Mouse (Mus musculus) myocyte (in vitro differentiated cells): Measurements from ENCODE around the gene Armc6. TPM values are rescaled to one million over a fixed set of nuclear protein-coding genes. Genes with fewer than 3 reads are reported as not detected.

Experiments used
- H3K27me3 ChIP-seq: one replicate; pipeline ENCODE4 v1.6.1; 2011; ENCODE audit not compliant: control insufficient read depth, insufficient read depth, insufficient read length
- H3K36me3 ChIP-seq: one replicate; pipeline ENCODE4 v1.6.1; 2011; ENCODE audit not compliant: control insufficient read depth, insufficient read depth
- H3K4me2 ChIP-seq: one replicate; pipeline ENCODE4 v1.6.1; 2011; ENCODE audit warnings: low read depth, control low read depth
- H3K4me3 ChIP-seq: one replicate; pipeline ENCODE4 v1.5.1; 2011; ENCODE audit warnings: mild to moderate bottlenecking, control low read depth, moderate library complexity
- H3K79me2 ChIP-seq: one replicate; pipeline ENCODE4 v1.6.1; 2011; ENCODE audit not compliant: control insufficient read depth, insufficient read depth
- H3ac ChIP-seq: one replicate; pipeline ENCODE4 v1.6.1; 2011; ENCODE audit not compliant: control insufficient read depth, insufficient read length
- CEBPB ChIP-seq: IDR thresholded peaks from 2 replicates; pipeline ENCODE4 v1.6.1; 2011; ENCODE audit warnings: mild to moderate bottlenecking, moderate library complexity; ENCODE audit not compliant: poor library complexity, insufficient read depth, severe bottlenecking
- E2F4 ChIP-seq: IDR thresholded peaks from one replicate; pipeline ENCODE4 v1.6.1; 2011; ENCODE audit warnings: mild to moderate bottlenecking, control low read depth, moderate library complexity; ENCODE audit not compliant: insufficient read depth
- MAX ChIP-seq: IDR thresholded peaks from one replicate; pipeline ENCODE4 v1.6.1; 2011; ENCODE audit warnings: low read depth, mild to moderate bottlenecking, control low read depth
- MYOD1 ChIP-seq, 3 experiments: IDR thresholded peaks; one replicate each; pipeline ENCODE4 v1.6.1; 2011; ENCODE audit warnings: control low read depth in 2 of 3, low read depth in 2 of 3, mild to moderate bottlenecking in 2 of 3, moderate library complexity in 1 of 3; ENCODE audit not compliant: insufficient read length in 2 of 3, control insufficient read depth in 1 of 3
- MYOG ChIP-seq, 3 experiments: IDR thresholded peaks; one replicate each; pipeline ENCODE4 v1.6.1; 2011; ENCODE audit warnings: control low read depth in 2 of 3, low read depth in 2 of 3, mild to moderate bottlenecking in 2 of 3; ENCODE audit not compliant: insufficient read length in 2 of 3, control insufficient read depth in 1 of 3, insufficient read depth in 1 of 3
- POLR2A ChIP-seq: IDR thresholded peaks from one replicate; pipeline ENCODE4 v1.6.1; 2011; ENCODE audit warnings: low read depth, mild to moderate bottlenecking, control low read depth, moderate library complexity; ENCODE audit not compliant: insufficient read length
- POLR2AphosphoS2 ChIP-seq: IDR thresholded peaks from one replicate; pipeline ENCODE4 v1.6.1; 2011; ENCODE audit warnings: low read depth, control low read depth; ENCODE audit not compliant: insufficient read length
- REST ChIP-seq: IDR thresholded peaks from one replicate; pipeline ENCODE4 v1.6.1; 2011; ENCODE audit warnings: mild to moderate bottlenecking, control low read depth, moderate library complexity; ENCODE audit not compliant: insufficient read depth, insufficient read length
- SRF ChIP-seq: IDR thresholded peaks from one replicate; pipeline ENCODE4 v1.6.1; 2011; ENCODE audit warnings: low read depth; ENCODE audit not compliant: control insufficient read depth, insufficient read length
- TCF12 ChIP-seq: IDR thresholded peaks from one replicate; pipeline ENCODE4 v1.6.1; 2011; ENCODE audit warnings: mild to moderate bottlenecking, control low read depth; ENCODE audit not compliant: poor library complexity, insufficient read depth, severe bottlenecking
- TCF3 ChIP-seq: IDR thresholded peaks from one replicate; pipeline ENCODE4 v1.6.1; 2011; ENCODE audit warnings: low read depth, control low read depth; ENCODE audit not compliant: insufficient read length
- USF1 ChIP-seq: IDR thresholded peaks from one replicate; pipeline ENCODE4 v1.6.1; 2011; ENCODE audit warnings: low read depth, mild to moderate bottlenecking, control low read depth, moderate library complexity
- polyA plus RNA-seq: library from polyadenylated mRNA; unstranded; fragments of >200 nt; fragmentation: generic; extraction: Trizol; gene quantifications from one replicate; pipeline ENCODE4 v1.2.1, GENCODE M21; 2012; ENCODE audit warnings: missing spikeins

Armc6 gene
- polyA plus RNA-seq, 1 experiment, result 35.4 TPM

- H3K36me3 ChIP-seq, result no peaks in the 10 kb centered on the region
- H3K4me3 ChIP-seq, result no peak overlapping the region
- TF ChIP-seq E2F4, result no peak
- no peak for TF ChIP-seq SRF
- no peak for TF ChIP-seq REST
- H3K79me2 ChIP-seq, result no peaks in the 10 kb centered on the region
- H3K4me2 ChIP-seq, result no peak overlapping the region
- no peaks in the 10 kb centered on the region for H3K27me3 ChIP-seq
- no peak overlapping the region for H3ac ChIP-seq
Observed at GRCm38 (mm10) chr8:70203072-70203471, 31.2 kb downstream of the Armc6 start.

GRCm38 (mm10) chr8:70201417-70201816, 32.8 kb downstream of the Armc6 start:
- H3K27me3 ChIP-seq, result no peaks in the 10 kb centered on the region
- H3ac ChIP-seq, result no peak overlapping the region
- H3K4me2 ChIP-seq, result no peak overlapping the region
- H3K79me2 ChIP-seq, result no peaks in the 10 kb centered on the region
- H3K36me3 ChIP-seq, result no peaks in the 10 kb centered on the region
- TF ChIP-seq USF1, result no peak
- TF ChIP-seq TCF12, result no peak
- no peak for TF ChIP-seq SRF
- TF ChIP-seq POLR2AphosphoS2, result no peak
- TF ChIP-seq POLR2A, result no peak
- TF ChIP-seq TCF3, result no peak
- no peak for TF ChIP-seq E2F4
- no peak for TF ChIP-seq MAX
- TF ChIP-seq REST, result no peak
- TF ChIP-seq MYOG (IDR thresholded peaks at IDR 0.05; ENCODE audit: control insufficient read depth in 1 of 3, insufficient read depth in 1 of 3, insufficient read length in 2 of 3, low read depth in 2 of 3), result no peak
- TF ChIP-seq CEBPB, result no peak
- TF ChIP-seq MYOD1 (IDR thresholded peaks at IDR 0.05; ENCODE audit: control insufficient read depth in 1 of 3, insufficient read length in 2 of 3, low read depth in 2 of 3), result no peak
- H3K4me3 ChIP-seq, result no peak overlapping the region

GRCm38 (mm10) chr8:70200098-70200681, 34.1 kb downstream of the Armc6 start:
- TF ChIP-seq E2F4, result no peak
- TF ChIP-seq CEBPB, result no peak
- TF ChIP-seq TCF3, result no peak
- TF ChIP-seq TCF12, result no peak
- TF ChIP-seq MYOG (IDR thresholded peaks at IDR 0.05; ENCODE audit: control insufficient read depth in 1 of 3, insufficient read depth in 1 of 3, insufficient read length in 2 of 3, low read depth in 2 of 3), result no peak
- no peak for TF ChIP-seq POLR2A
- TF ChIP-seq MAX, result no peak
- no peak for TF ChIP-seq POLR2AphosphoS2
- no peak for TF ChIP-seq USF1
- no peak for TF ChIP-seq MYOD1 (IDR thresholded peaks at IDR 0.05; ENCODE audit: control insufficient read depth in 1 of 3, insufficient read length in 2 of 3, low read depth in 2 of 3)
- H3K36me3 ChIP-seq, result no peaks in the 10 kb centered on the region
- H3K27me3 ChIP-seq, result no peaks in the 10 kb centered on the region
- H3ac ChIP-seq, result no peak overlapping the region
- no peaks in the 10 kb centered on the region for H3K79me2 ChIP-seq
- H3K4me3 ChIP-seq, result no peak overlapping the region
- H3K4me2 ChIP-seq, result no peak overlapping the region

- Histone ChIP-seq H3ac (no peak overlapping the region), H3K27me3 (no peaks in the 10 kb centered on the region), H3K4me3 (no peak overlapping the region), H3K4me2 (no peak overlapping the region), H3K36me3 (no peaks in the 10 kb centered on the region), H3K79me2 (no peaks in the 10 kb centered on the region)
- TF ChIP-seq CEBPB (no peak), SRF (no peak), MYOG (IDR thresholded peaks at IDR 0.05; ENCODE audit: control insufficient read depth in 1 of 3, insufficient read depth in 1 of 3, insufficient read length in 2 of 3, low read depth in 2 of 3) (no peak), USF1 (no peak), MAX (no peak), E2F4 (no peak), MYOD1 (IDR thresholded peaks at IDR 0.05; ENCODE audit: control insufficient read depth in 1 of 3, insufficient read length in 2 of 3, low read depth in 2 of 3) (no peak), POLR2AphosphoS2 (no peak), TCF12 (no peak), TCF3 (no peak), POLR2A (no peak), REST (no peak)
Observed at GRCm38 (mm10) chr8:70197603-70198002, 36.7 kb downstream of the Armc6 start.

GRCm38 (mm10) chr8:70195762-70196161, 38.5 kb downstream of the Armc6 start:
- Histone ChIP-seq H3ac (no peak overlapping the region), H3K79me2 (no peaks in the 10 kb centered on the region), H3K36me3 (no peaks in the 10 kb centered on the region), H3K4me2 (no peak overlapping the region), H3K4me3 (no peak overlapping the region), H3K27me3 (no peaks in the 10 kb centered on the region)
- no peak for TF ChIP-seq POLR2AphosphoS2
- TF ChIP-seq CEBPB, result no peak
- TF ChIP-seq E2F4, result no peak
- TF ChIP-seq REST, result no peak
- no peak for TF ChIP-seq MYOD1 (IDR thresholded peaks at IDR 0.05; ENCODE audit: control insufficient read depth in 1 of 3, insufficient read length in 2 of 3, low read depth in 2 of 3)
- no peak for TF ChIP-seq SRF
- TF ChIP-seq MYOG (IDR thresholded peaks at IDR 0.05; ENCODE audit: control insufficient read depth in 1 of 3, insufficient read depth in 1 of 3, insufficient read length in 2 of 3, low read depth in 2 of 3), result no peak
- no peak for TF ChIP-seq TCF3
- no peak for TF ChIP-seq MAX
